Mouse (Mus musculus): Measurements from ENCODE around the gene Syne2. TPM values are rescaled to one million over a fixed set of nuclear protein-coding genes. Genes with fewer than 3 reads are reported as not detected.

Gene Syne2
- total RNA-seq, 1 experiment = 15.0 TPM

DNA sequence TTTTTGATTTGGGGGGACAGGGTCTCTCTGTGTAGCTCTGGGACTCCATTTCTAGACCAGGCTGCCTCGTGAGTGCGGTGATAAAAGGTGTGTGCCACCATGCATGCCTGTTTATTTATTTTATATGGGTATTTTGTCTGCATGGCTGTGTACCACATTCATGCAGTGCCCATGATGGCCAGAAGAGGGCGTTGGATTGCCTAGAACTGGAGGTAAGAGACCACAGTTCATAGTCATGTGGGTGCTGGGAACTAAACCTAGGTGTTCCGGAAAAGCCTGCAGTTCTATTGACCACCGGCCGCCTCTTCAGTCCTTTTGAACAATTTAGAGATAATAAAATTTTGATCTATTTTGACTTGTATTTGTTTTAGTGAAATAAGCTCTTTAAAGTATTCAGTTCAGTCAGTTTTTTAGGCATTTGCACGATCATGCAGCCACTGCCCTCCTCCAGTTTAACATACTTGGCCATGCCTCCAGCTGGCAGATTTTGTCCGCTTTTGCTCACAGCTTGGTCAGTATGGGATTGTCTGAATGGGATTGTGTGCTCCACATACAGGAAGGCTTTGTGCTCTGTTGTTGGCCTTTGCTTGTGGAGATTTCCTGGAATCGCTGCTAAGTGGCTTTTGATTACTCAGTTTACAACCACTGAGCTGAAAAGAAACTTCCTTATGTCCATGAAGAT, 76.5 kb downstream of the Syne2 start:
- TF ChIP-seq CHD2 (IDR thresholded peaks at IDR 0.05; ENCODE audit: low read depth, low read length) (no peak), MAFK (IDR thresholded peaks at IDR 0.05; ENCODE audit: insufficient read depth, low read depth, low read length) (no peak), ZNF384 (IDR thresholded peaks at IDR 0.05; ENCODE audit: low read depth, low read length) (no peak), ZC3H11A (IDR thresholded peaks at IDR 0.05; ENCODE audit: borderline replicate concordance, low read depth, low read length) (no peak), HCFC1 (IDR thresholded peaks at IDR 0.05; ENCODE audit: borderline replicate concordance, insufficient read depth, low read length) (no peak)
- DNase-seq (ENCODE audit: low read depth, low spot score) = peak; percentile 69
- no peaks in the 10 kb centered on the region for H3K36me3 ChIP-seq (ENCODE audit: control insufficient read depth, insufficient read depth, low read length, poor library complexity, severe bottlenecking)
- peaks cover 0 to 2% of the 10 kb centered on the region in 2 experiments; a peak in 1 of 4 replicates for H3K4me1 ChIP-seq (ENCODE audit: control insufficient read depth in 2 of 2, insufficient read depth in 2 of 2, low read length in 2 of 2, poor library complexity in 1 of 2)
- in situ Hi-C loops (cut with MboI; ENCODE audit: low sequenced_read_pairs in 2 of 2, unreplicated experiment in 2 of 2) = no loop called here
- H3K9me3 ChIP-seq (ENCODE audit: control insufficient read depth, insufficient read depth, low read depth, low read length) = no peaks in the 10 kb centered on the region
- no peak overlapping the region for H3K27ac ChIP-seq (ENCODE audit: insufficient read depth, low read depth, low read length, poor library complexity, severe bottlenecking)
- no peak overlapping the region for H3K4me3 ChIP-seq (ENCODE audit: insufficient read depth in 1 of 2, low read depth in 1 of 2, low read length in 2 of 2, poor library complexity in 1 of 2, severe bottlenecking in 1 of 2)
- H3K9ac ChIP-seq (ENCODE audit: insufficient read depth, low read depth, low read length, poor library complexity, severe bottlenecking) = no peak overlapping the region; the same call in 1 of the 2 replicates

GRCm38 (mm10) chr12:75894998-75895331, 77.0 kb downstream of the Syne2 start:
- in situ Hi-C loops (cut with MboI; ENCODE audit: low sequenced_read_pairs in 2 of 2, unreplicated experiment in 2 of 2) = no loop called here
- TF ChIP-seq ZNF384 (IDR thresholded peaks at IDR 0.05; ENCODE audit: low read depth, low read length) (no peak), CHD2 (IDR thresholded peaks at IDR 0.05; ENCODE audit: low read depth, low read length) (no peak), ZC3H11A (IDR thresholded peaks at IDR 0.05; ENCODE audit: borderline replicate concordance, low read depth, low read length) (no peak), MAFK (IDR thresholded peaks at IDR 0.05; ENCODE audit: insufficient read depth, low read depth, low read length) (no peak)
- no peaks in the 10 kb centered on the region for H3K36me3 ChIP-seq (ENCODE audit: control insufficient read depth, insufficient read depth, low read length, poor library complexity, severe bottlenecking)

GRCm38 (mm10) chr12:75897793-75898192, 79.9 kb downstream of the Syne2 start:
- no peak overlapping the region for H3K4me3 ChIP-seq (ENCODE audit: insufficient read depth in 1 of 2, low read depth in 1 of 2, low read length in 2 of 2, poor library complexity in 1 of 2, severe bottlenecking in 1 of 2)
- no peak overlapping the region for H3K9ac ChIP-seq (ENCODE audit: insufficient read depth, low read depth, low read length, poor library complexity, severe bottlenecking)
- in situ Hi-C loops (cut with MboI; ENCODE audit: low sequenced_read_pairs in 2 of 2, unreplicated experiment in 2 of 2) = no loop called here
- H3K36me3 ChIP-seq (ENCODE audit: control insufficient read depth, insufficient read depth, low read length, poor library complexity, severe bottlenecking) = no peaks in the 10 kb centered on the region
- TF ChIP-seq CHD2 (IDR thresholded peaks at IDR 0.05; ENCODE audit: low read depth, low read length) = no peak
- TF ChIP-seq ZNF384 (IDR thresholded peaks at IDR 0.05; ENCODE audit: low read depth, low read length) = no peak
- no peak for TF ChIP-seq HCFC1 (IDR thresholded peaks at IDR 0.05; ENCODE audit: borderline replicate concordance, insufficient read depth, low read length)
- TF ChIP-seq ZC3H11A (IDR thresholded peaks at IDR 0.05; ENCODE audit: borderline replicate concordance, low read depth, low read length) = no peak
- no peak for TF ChIP-seq MAFK (IDR thresholded peaks at IDR 0.05; ENCODE audit: insufficient read depth, low read depth, low read length)
- H3K9me3 ChIP-seq (ENCODE audit: control insufficient read depth, insufficient read depth, low read depth, low read length) = no peaks in the 10 kb centered on the region
- H3K4me1 ChIP-seq (ENCODE audit: control insufficient read depth in 2 of 2, insufficient read depth in 2 of 2, low read length in 2 of 2, poor library complexity in 1 of 2) = peaks cover 0 to 2% of the 10 kb centered on the region in 2 experiments; a peak in 1 of 4 replicates
- no peak for DNase-seq (ENCODE audit: low read depth, low spot score)
- no peak overlapping the region for H3K27ac ChIP-seq (ENCODE audit: insufficient read depth, low read depth, low read length, poor library complexity, severe bottlenecking)

More at GRCm38 (mm10) chr12:75894998-75895331, 77.0 kb downstream of the Syne2 start:
- Histone ChIP-seq H3K4me3 (ENCODE audit: insufficient read depth in 1 of 2, low read depth in 1 of 2, low read length in 2 of 2, poor library complexity in 1 of 2, severe bottlenecking in 1 of 2) (no peak overlapping the region), H3K4me1 (ENCODE audit: control insufficient read depth in 2 of 2, insufficient read depth in 2 of 2, low read length in 2 of 2, poor library complexity in 1 of 2) (peaks cover 0 to 2% of the 10 kb centered on the region in 2 experiments; a peak in 1 of 4 replicates), H3K9ac (ENCODE audit: insufficient read depth, low read depth, low read length, poor library complexity, severe bottlenecking) (no peak overlapping the region), H3K27ac (ENCODE audit: insufficient read depth, low read depth, low read length, poor library complexity, severe bottlenecking) (no peak overlapping the region), H3K9me3 (ENCODE audit: control insufficient read depth, insufficient read depth, low read depth, low read length) (no peaks in the 10 kb centered on the region)
- no peak for DNase-seq (ENCODE audit: low read depth, low spot score)

GRCm38 (mm10) chr12:75901721-75902120, 83.8 kb downstream of the Syne2 start:
- no peaks in the 10 kb centered on the region for H3K36me3 ChIP-seq (ENCODE audit: control insufficient read depth, insufficient read depth, low read length, poor library complexity, severe bottlenecking)
- peak; percentile 21 for DNase-seq (ENCODE audit: low read depth, low spot score)
- H3K27ac ChIP-seq (ENCODE audit: insufficient read depth, low read depth, low read length, poor library complexity, severe bottlenecking) = no peak overlapping the region
- TF ChIP-seq MAFK (IDR thresholded peaks at IDR 0.05; ENCODE audit: insufficient read depth, low read depth, low read length) = no peak
- no peak for TF ChIP-seq CHD2 (IDR thresholded peaks at IDR 0.05; ENCODE audit: low read depth, low read length)
- no peak for TF ChIP-seq ZC3H11A (IDR thresholded peaks at IDR 0.05; ENCODE audit: borderline replicate concordance, low read depth, low read length)
- no peak for TF ChIP-seq ZNF384 (IDR thresholded peaks at IDR 0.05; ENCODE audit: low read depth, low read length)
- no peak for TF ChIP-seq HCFC1 (IDR thresholded peaks at IDR 0.05; ENCODE audit: borderline replicate concordance, insufficient read depth, low read length)
- no peaks in the 10 kb centered on the region for H3K9me3 ChIP-seq (ENCODE audit: control insufficient read depth, insufficient read depth, low read depth, low read length)
- H3K4me3 ChIP-seq (ENCODE audit: insufficient read depth in 1 of 2, low read depth in 1 of 2, low read length in 2 of 2, poor library complexity in 1 of 2, severe bottlenecking in 1 of 2) = no peak overlapping the region
- no peak overlapping the region for H3K9ac ChIP-seq (ENCODE audit: insufficient read depth, low read depth, low read length, poor library complexity, severe bottlenecking)
- no peaks in the 10 kb centered on the region for H3K4me1 ChIP-seq (ENCODE audit: control insufficient read depth in 2 of 2, insufficient read depth in 2 of 2, low read length in 2 of 2, poor library complexity in 1 of 2)
- in situ Hi-C loops (cut with MboI; ENCODE audit: low sequenced_read_pairs in 2 of 2, unreplicated experiment in 2 of 2) = no loop called here

Measured in ES-E14 (cell line).